Mouse (Mus musculus) embryo, embryonic 10.5 days (tissue): ENCODE results near the gene Rab3c.

ENCODE experiments used
- DNase-seq: peaks from one replicate; pipeline ENCODE4 v3.0.0-alpha.2; 2015; ENCODE audit warnings: low spot score

The Rab3c gene

GRCm38 (mm10) chr13:110019774-110020173 lies 261.0 kb downstream of the Rab3c start:
- DNase-seq = peak; percentile 13

- DNase-seq = peak; percentile 47
Observed at GRCm38 (mm10) chr13:110018941-110019743, 261.7 kb downstream of the Rab3c start.

- peak; percentile 92 for DNase-seq
Observed at GRCm38 (mm10) chr13:110018431-110018901, 262.3 kb downstream of the Rab3c start.

GRCm38 (mm10) chr13:110012029-110012428 lies 268.8 kb downstream of the Rab3c start:
- no peak for DNase-seq

- no peak for DNase-seq
Observed at GRCm38 (mm10) chr13:110010876-110011275, 269.9 kb downstream of the Rab3c start.

- no peak for DNase-seq
Observed at GRCm38 (mm10) chr13:110008539-110008938, 272.3 kb downstream of the Rab3c start.

GRCm38 (mm10) chr13:110006106-110006781 lies 274.6 kb downstream of the Rab3c start:
- no peak for DNase-seq
